Mouse (Mus musculus) adipocyte (in vitro differentiated cells): ENCODE data around the gene Trank1.
A peak's percentile ranks its signal among the peaks of the same experiment; 100 is the strongest.

Experiments used
- DNase-seq: peaks from one replicate; pipeline ENCODE4 v3.0.0-alpha.2; 2016; ENCODE audit warnings: low spot score

The Trank1 gene

GRCm38 (mm10) chr9:111381056-111382025 is 69.8 kb downstream of the Trank1 start:
- DNase-seq, result no peak

GRCm38 (mm10) chr9:111382469-111382868 is 70.9 kb downstream of the Trank1 start:
- DNase-seq, result no peak

GRCm38 (mm10) chr9:111383046-111383445 is 71.5 kb downstream of the Trank1 start:
- DNase-seq, result no peak

GRCm38 (mm10) chr9:111383756-111384155 is 72.2 kb downstream of the Trank1 start:
- no peak for DNase-seq

GRCm38 (mm10) chr9:111385526-111386491 is 74.3 kb downstream of the Trank1 start:
- DNase-seq, result no peak

- DNase-seq, result no peak
These were observed 75.0 kb downstream of the Trank1 start for GRCm38 (mm10) chr9:111386569-111386968.

- DNase-seq, result no peak
These were observed 76.0 kb downstream of the Trank1 start for GRCm38 (mm10) chr9:111387576-111387975.

- DNase-seq, result peak; percentile 27
These were observed 78.5 kb downstream of the Trank1 start for GRCm38 (mm10) chr9:111390016-111390415.

GRCm38 (mm10) chr9:111391036-111391435 is 79.5 kb downstream of the Trank1 start:
- DNase-seq, result no peak

GRCm38 (mm10) chr9:111391926-111392442 is 80.4 kb downstream of the Trank1 start:
- no peak for DNase-seq

GRCm38 (mm10) chr9:111395265-111395664 is 83.7 kb downstream of the Trank1 start:
- no peak for DNase-seq

- DNase-seq, result no peak
These were observed 86.5 kb downstream of the Trank1 start for GRCm38 (mm10) chr9:111398059-111398458.

GRCm38 (mm10) chr9:111400089-111400488 is 88.5 kb downstream of the Trank1 start:
- DNase-seq, result no peak

GRCm38 (mm10) chr9:111403159-111403558 is 91.6 kb downstream of the Trank1 start:
- no peak for DNase-seq

- no peak for DNase-seq
These were observed 93.0 kb downstream of the Trank1 start for GRCm38 (mm10) chr9:111404346-111405079.

- DNase-seq, result no peak
These were observed 93.5 kb downstream of the Trank1 start for GRCm38 (mm10) chr9:111405080-111405428.

GRCm38 (mm10) chr9:111408012-111408411 is 96.5 kb downstream of the Trank1 start:
- DNase-seq, result no peak

GRCm38 (mm10) chr9:111408427-111408826 is 96.9 kb downstream of the Trank1 start:
- DNase-seq, result no peak

- no peak for DNase-seq
These were observed 101.1 kb downstream of the Trank1 start for GRCm38 (mm10) chr9:111412471-111413160.

- no peak for DNase-seq
These were observed 110.3 kb downstream of the Trank1 start for GRCm38 (mm10) chr9:111421862-111422261.

GRCm38 (mm10) chr9:111422567-111422966 is 111.0 kb downstream of the Trank1 start:
- no peak for DNase-seq
